Mouse (Mus musculus) cerebellum, adult 11-12 months (tissue): ENCODE measurements at regions not wholly inside any gene's neighbourhood (a gene's known extent, or its start where the extent isn't known, plus 50 kb on each side); places are given as distances from the start of the nearest gene placed in this dataset.

Experiments used
- DNase-seq: peaks from one replicate; pipeline ENCODE4 v3.0.0; 2022

DNA sequence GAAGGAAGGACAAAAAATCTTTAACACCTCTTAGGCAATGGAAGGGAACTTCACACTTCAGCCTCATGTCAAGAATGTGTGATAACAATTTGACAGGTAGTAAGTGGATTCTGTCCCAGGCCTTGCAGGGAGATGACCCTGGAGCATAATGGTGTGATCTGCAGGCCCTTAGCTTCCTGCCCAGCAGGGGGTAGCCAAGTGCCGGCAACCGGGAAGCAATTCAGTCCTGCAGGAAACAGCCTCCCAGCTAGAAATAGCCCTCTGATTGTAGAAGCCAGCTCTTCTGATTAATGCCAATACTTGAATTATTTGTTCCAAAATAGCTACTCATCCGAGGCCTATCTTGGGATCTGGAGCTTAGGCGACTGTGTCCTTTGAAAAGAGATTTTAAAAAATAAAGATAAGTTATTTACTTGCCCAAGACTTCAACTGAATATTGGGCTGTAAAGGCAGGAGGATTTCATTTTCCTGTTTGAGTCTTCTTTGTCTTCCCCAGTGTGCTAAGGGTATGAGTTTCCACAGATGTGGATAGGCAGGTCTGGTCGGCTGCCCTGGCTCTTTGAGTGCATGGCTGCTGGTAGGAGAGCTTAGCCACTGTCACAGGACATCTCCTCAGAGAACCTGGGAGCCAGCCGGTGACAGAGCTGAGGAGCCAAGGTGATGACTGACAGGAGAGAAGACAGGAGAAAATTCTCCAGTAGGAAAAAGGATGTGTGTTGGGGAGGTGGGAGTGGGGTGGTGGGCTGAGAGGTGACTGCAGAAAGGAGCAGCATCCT lies 198.3 kb upstream of the Etaa1 start:
- DNase-seq: peak; percentile 6

GRCm38 (mm10) chr11:18151369-18151768 lies 197.7 kb upstream of the Etaa1 start:
- no peak for DNase-seq

DNA sequence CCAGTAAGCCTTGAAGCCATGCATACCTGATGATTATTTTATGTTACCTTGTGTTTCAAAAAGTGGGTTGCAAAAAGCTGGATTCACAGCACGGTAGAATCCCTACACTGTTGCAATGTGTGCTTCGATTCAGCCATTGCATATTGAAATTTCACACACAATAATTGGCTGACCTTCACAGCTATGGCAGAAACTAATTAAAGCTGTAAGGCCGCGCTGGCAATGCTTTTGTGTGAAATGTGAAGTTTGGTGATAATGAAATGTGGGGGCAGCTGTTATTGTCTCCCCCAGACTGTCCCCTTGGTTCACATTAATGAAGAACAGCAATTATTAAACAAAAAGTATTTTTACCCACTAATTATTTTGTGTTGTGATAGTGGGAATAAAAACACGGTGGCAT lies 173.8 kb upstream of the Etaa1 start:
- DNase-seq: no peak

DNA sequence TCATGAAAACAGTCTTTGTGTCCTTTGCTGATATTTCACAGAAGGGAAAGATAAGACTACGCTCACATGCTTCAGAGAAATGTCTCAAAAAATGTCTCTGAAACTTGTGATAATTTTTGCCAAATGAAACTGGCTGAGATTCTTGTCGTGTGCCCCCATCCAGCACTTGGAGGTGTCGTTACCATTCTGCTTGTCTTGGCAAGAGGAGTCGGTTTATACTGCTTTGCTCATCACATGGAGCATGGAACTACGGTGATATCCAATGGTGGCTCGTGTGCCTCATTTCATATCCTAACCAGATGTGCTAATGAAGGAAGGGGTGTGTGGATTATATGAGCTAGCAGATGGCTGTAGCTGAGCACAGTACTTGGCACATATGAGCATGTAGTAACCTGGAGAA lies 169.4 kb upstream of the Etaa1 start:
- DNase-seq: no peak

DNA sequence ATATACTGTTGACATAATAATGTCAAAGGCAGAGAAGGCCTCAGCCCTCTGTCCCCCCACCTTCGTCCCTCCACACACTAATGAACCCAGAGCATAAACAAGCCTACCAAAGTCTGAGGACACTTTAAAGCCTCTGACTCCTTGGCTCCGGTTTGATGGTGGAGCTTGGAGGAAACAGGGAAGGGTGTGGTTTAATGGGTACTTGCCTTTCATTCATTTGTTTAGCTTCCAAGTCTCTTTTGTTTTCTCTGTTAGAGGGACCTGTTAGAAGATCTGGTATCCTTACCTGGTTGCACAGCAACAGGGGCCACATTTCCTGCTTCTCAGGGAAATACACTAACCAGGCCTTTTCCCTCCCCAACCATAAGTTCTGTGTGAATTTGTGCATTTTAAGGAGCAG lies 168.9 kb upstream of the Etaa1 start:
- DNase-seq: no peak

- peak; percentile 14 for DNase-seq
These were observed 162.2 kb upstream of the Etaa1 start for GRCm38 (mm10) chr11:18115693-18116450.

DNA sequence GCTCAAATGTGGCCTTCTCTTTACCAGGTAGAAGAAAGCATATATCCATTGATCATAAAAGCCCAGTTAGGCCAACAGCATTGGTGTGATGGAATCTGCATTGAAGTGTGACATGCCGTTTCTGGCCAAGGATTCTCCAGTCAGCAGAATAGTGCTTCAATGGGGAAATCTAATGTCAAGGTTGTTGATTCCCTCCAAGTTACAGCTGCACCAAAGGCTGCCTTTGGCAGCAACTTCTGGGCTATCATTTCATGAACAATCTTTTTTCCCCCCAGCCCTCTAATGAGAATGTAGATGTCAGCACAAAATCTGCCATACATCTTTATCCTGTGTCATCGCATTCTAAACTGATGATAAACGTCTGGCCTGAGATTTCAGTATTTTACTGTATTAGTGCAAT lies 149.2 kb upstream of the Etaa1 start:
- no peak for DNase-seq

DNA sequence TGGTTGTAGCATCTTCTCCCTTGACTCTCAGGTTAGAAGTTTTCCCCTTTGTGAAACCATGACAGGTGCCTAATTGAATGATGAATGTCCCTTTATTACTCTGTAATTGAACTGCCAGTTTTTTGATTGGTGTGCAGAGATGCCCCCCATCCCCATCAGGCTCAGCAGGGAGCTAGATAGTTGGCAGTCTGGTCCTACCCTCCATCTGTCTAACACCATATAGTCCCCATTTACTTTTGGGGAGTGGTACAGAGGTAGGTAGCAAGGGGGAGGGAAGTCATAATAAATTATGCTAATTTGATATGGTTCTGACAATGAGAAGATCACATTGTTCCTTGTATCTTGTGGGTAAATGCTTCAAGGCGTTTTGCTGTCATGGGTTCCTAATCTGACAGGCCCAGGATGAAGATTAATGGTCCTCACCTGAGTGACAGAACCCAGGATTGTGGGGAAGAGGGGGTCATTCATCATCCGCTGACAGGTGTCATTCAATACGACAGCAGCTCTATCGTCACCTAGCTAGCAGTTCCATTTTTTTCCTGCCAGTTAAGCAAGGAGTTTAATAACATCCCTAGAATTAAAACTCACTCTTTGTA lies 122.3 kb upstream of the Etaa1 start:
- DNase-seq: no peak

DNA sequence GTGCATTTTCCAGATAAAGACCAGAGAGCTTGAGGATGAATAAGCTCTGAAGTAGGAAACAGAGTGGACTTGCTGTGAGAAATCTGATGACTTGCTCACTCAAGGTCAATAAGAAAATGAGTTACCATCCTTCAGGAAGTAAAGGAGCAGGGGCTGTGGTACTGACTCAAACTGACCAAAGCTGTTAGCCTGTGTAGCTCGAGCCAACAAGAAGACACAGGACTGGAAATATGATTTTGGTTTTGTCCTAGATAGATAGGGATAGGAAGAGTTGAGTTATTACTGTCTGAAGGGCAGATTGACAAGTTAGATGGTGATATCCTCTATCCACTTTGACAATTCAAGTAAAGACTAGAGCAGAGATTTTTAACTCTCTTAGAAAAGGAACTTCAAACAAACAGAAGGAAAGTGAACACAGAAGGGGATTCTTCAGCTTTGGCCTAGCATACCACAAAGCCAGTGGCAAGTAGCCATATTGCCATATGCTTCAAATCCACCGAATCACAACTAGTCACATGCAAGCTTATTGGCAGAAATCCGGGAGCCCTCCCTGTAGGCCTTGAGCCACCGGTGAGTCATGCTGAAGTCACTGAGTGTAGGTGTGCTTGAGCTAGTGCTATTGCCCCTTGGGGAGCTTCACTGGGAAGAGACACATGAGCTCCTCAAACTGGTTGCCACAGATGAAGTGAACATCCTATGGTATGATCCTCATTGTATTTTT lies 117.1 kb upstream of the Etaa1 start:
- peak; percentile 5 for DNase-seq

GRCm38 (mm10) chr11:18070032-18070374 lies 116.3 kb upstream of the Etaa1 start:
- no peak for DNase-seq

DNA sequence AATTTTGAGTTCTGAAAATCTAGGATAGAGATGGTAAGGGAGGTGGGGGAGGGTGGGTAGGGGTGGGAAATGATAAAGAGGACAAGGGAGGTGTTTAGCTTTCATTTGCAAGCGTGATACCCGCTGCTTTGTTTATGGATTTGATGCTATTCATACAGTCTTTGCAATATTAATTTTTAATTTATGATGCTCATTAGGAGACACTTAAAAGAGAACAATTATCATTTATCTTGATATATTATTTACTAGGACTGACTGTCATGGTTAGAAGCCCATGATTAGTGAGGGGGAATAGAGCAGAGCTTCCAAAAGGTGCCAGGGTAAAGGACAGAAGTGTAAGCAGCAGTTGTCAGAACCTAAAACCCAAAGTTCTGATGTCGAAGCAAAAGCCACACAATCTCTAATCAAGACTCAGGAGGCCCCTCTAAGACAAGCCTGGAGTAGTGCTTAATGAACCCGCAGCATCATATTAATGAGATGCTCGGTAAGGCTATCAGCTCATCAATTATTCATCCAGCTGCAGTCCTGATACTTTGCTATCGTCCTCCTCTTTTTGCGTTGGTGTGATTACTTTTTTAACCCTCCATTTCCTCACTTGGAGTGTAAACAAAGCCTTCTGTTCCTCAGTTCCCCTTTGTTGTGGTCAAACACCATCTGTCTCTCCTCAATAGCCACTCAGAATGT lies 115.8 kb upstream of the Etaa1 start:
- no peak for DNase-seq

DNA sequence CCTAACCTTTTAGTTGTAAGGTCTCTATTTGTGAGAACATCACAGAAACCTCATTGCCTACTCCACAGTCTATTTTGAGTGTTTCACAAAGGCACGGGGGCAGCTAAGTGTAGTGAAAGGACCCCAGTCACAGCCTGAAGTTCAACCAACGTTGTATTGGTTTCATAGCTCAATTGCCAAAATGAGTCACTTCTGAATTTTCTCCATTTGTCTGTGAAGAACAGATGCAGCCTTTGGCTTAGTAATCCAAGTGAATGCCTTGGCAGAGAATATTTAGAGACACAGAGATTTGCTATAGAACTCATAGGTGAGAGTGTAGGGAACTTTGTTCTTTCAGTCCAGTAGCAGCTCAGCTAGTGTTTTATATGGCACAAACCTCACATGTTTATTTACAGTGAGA lies 114.4 kb upstream of the Etaa1 start:
- no peak for DNase-seq

DNA sequence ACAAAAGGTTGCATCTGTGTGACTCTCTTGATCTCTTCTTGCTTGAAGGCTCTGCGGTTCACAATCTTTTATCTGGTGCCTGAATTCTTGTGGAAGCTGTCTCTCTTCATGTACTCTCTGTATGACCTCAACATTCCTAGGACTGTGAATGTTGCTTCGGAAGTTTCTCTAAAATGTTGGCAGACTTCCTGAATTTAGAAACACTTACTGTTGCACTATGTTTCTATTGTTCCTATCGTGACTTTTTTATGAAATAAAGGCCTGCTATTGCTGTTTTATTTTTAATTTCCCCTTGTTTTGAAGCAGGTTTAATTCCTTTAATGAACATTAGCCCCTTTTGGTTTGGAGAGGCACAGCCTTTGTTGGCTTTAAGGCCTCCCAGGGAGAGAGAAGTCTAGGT lies 114.0 kb upstream of the Etaa1 start:
- no peak for DNase-seq

- no peak for DNase-seq
These were observed 87.9 kb upstream of the Etaa1 start for GRCm38 (mm10) chr11:18041589-18041988.

GRCm38 (mm10) chr11:18031049-18031448 lies 77.4 kb upstream of the Etaa1 start:
- DNase-seq: no peak

DNA sequence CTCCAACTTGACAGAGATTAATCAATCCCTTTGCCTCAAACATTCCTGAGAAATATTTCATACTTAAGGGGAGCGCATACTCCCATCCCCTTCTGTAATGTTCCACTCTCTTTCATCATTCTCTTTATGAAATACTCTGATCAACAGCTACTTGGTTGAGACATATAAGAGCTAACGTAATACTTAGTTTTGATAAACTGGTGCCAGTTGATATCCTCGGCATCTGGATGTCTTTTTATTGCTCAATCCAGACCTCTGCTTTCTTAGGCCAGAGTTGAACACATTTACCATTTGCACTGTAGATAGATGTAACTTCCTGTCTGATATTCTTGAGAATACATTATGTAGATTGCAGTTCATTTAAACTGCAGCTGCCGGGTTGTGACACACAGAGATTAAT lies 68.4 kb upstream of the Etaa1 start:
- DNase-seq: no peak

- no peak for DNase-seq
These were observed 61.6 kb upstream of the Etaa1 start for GRCm38 (mm10) chr11:18015239-18015638.

DNA sequence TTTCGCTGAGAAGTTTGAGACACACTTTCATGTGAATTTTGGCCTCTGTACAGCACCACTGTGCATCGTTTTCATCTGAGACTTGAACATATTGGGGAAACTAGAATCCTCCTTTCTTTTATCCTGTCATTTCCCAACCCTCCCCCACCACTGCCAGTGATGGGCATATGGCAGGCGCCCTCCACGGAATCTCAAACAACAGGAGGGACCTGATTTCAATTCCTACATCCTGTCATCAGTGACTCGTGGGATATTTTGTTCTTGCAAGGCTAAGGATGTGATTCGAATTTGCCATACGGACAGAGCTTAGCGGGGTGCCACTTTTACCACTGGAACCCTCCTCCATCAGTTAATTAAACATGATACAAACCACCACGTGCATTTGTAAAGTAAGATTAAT lies 60.9 kb upstream of the Etaa1 start:
- no peak for DNase-seq

DNA sequence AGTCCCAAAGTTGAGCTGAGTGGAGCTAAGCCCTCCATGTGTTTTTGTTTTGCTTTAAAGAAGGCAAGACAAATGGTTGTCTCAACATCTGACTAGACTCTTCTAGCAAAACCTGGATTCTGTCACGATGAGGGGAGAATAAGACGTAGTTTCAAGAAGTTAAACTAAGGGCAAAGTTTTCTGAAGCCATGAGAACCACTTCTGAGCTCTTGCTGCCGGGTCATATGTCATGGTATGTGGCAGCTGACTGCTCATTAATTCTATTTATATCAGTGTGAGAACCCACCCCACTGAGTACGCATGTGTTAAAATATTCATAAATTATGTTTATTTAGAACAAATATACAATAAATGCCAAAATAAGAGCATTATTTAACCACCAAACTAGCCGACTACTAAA lies 58.4 kb upstream of the Etaa1 start:
- no peak for DNase-seq

GRCm38 (mm10) chr11:18011101-18011733 lies 57.5 kb upstream of the Etaa1 start:
- DNase-seq: peak; percentile 4

DNA sequence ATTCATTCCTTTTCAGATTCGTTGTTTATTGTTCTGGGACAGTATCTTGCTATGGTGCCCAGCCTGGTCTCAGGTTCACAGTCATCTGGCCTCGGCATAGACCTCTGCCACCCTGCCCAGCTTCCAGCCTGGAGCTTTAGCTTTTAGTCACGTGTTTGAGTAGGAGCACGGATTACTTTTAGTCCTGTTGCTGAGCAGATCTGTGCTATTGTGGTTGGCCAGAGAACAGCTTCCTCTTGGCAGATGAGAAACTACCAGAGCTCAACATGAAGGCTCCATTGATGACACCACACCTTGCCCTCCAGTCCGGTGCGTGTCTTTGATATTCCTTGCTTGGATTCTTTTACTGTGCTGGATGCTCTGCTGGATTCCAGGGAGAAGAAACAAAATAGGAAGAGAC lies 54.5 kb upstream of the Etaa1 start:
- DNase-seq: no peak
